Mouse (Mus musculus): ENCODE results near the gene Gm28048.

GRCm38 (mm10) chr11:22857106-22857704 is 124.7 kb downstream of the Gm28048 start:
- TF ChIP-seq CTCF (IDR thresholded peaks at IDR 0.05; ENCODE audit: control insufficient read depth, insufficient read depth, low read length) = no peak
- no peak for TF ChIP-seq POLR2A (IDR thresholded peaks at IDR 0.05; ENCODE audit: borderline replicate concordance, control insufficient read depth, low read depth, low read length)
